Mouse (Mus musculus) ES-E14 (cell line): Measurements from ENCODE around the gene Tspo.

Source experiments
- HCFC1 ChIP-seq: IDR thresholded peaks from 2 replicates; pipeline ENCODE4 v1.6.1; 2012; ENCODE audit warnings: low read length, inconsistent platforms, borderline replicate concordance; ENCODE audit not compliant: insufficient read depth
- MAFK ChIP-seq: IDR thresholded peaks from 2 replicates; pipeline ENCODE4 v1.6.1; 2014; ENCODE audit warnings: mild to moderate bottlenecking, low read depth, low read length, inconsistent platforms; ENCODE audit not compliant: insufficient read depth
- ZC3H11A ChIP-seq: IDR thresholded peaks from 2 replicates; pipeline ENCODE4 v1.6.1; 2012; ENCODE audit warnings: low read depth, mild to moderate bottlenecking, inconsistent platforms, low read length, borderline replicate concordance
- ZNF384 ChIP-seq: IDR thresholded peaks from 2 replicates; pipeline ENCODE4 v1.6.1; 2012; ENCODE audit warnings: low read depth, low read length, inconsistent platforms

- no peak for TF ChIP-seq ZNF384
- no peak for TF ChIP-seq HCFC1
- no peak for TF ChIP-seq MAFK
- no peak for TF ChIP-seq ZC3H11A
Measured at GRCm38 (mm10) chr15:83602372-83603045, 39.1 kb downstream of the Tspo start.
